Mouse (Mus musculus) ES-Bruce4 (cell line): ENCODE measurements at regions not wholly inside any gene's neighbourhood (a gene's known extent, or its start where the extent isn't known, plus 50 kb on each side); places are given as distances from the start of the nearest gene placed in this dataset.

ENCODE experiments used
- CTCF ChIP-seq: IDR thresholded peaks from one replicate; pipeline ENCODE4 v1.8.1; 2011; ENCODE audit warnings: low read depth, low read length
- EP300 ChIP-seq: IDR thresholded peaks from 2 replicates; pipeline ENCODE4 v1.6.1; 2011; ENCODE audit warnings: low read depth, low read length; ENCODE audit not compliant: insufficient read depth
- POLR2A ChIP-seq: IDR thresholded peaks from one replicate; pipeline ENCODE4 v1.8.1; 2011; ENCODE audit warnings: low read length; ENCODE audit not compliant: insufficient read depth

GRCm38 (mm10) chr8:25453826-25454225, 629.7 kb upstream of the Adam5 start:
- TF ChIP-seq POLR2A (no peak), CTCF (no peak), EP300 (no peak)
